Mouse (Mus musculus) G1E-ER4 (cell line): ENCODE data around the gene Clcn6. TPM values are rescaled to one million over a fixed set of nuclear protein-coding genes. Genes with fewer than 3 reads are reported as not detected.

Source experiments
- GATA1 ChIP-seq: IDR thresholded peaks from one replicate; pipeline ENCODE4 v1.8.0; 2012; ENCODE audit warnings: low read length, inconsistent platforms
- polyA plus RNA-seq: library from polyadenylated mRNA; stranded (reverse); fragments of >175 nt; gene quantifications from 2 replicates; pipeline ENCODE4 v1.2.3, GENCODE M21; 2012

The Clcn6 gene
- polyA plus RNA-seq, 1 experiment: 4.1 TPM

- TF ChIP-seq GATA1: no peak
Measured at GRCm38 (mm10) chr4:147977726-147978125, 60.9 kb downstream of the Clcn6 start.

- no peak for TF ChIP-seq GATA1
Measured at GRCm38 (mm10) chr4:147976237-147976636, 62.4 kb downstream of the Clcn6 start.

- TF ChIP-seq GATA1: no peak
Measured at GRCm38 (mm10) chr4:147969337-147969736, 69.3 kb downstream of the Clcn6 start.

GRCm38 (mm10) chr4:147968816-147969215 is 69.8 kb downstream of the Clcn6 start:
- no peak for TF ChIP-seq GATA1

- TF ChIP-seq GATA1: no peak
Measured at GRCm38 (mm10) chr4:147965712-147966111, 72.9 kb downstream of the Clcn6 start.

- no peak for TF ChIP-seq GATA1
Measured at GRCm38 (mm10) chr4:147963623-147964022, 75.0 kb downstream of the Clcn6 start.

GRCm38 (mm10) chr4:147962781-147963180 is 75.8 kb downstream of the Clcn6 start:
- TF ChIP-seq GATA1: no peak

- no peak for TF ChIP-seq GATA1
Measured at GRCm38 (mm10) chr4:147959881-147960831, 78.5 kb downstream of the Clcn6 start.

GRCm38 (mm10) chr4:147957141-147957540 is 81.5 kb downstream of the Clcn6 start:
- no peak for TF ChIP-seq GATA1

Other genes starting within 250 kb of the Clcn6 start
- gene Zfp984, start 229.0 kb downstream of the Clcn6 start, polyA plus RNA-seq: 1.6 and 1.7 TPM in 2 replicates
- 0.06 and 0.10 TPM in 2 replicates for gene Zfp933, start 190.5 kb downstream of the Clcn6 start, polyA plus RNA-seq
- gene Miip, start 170.0 kb downstream of the Clcn6 start, polyA plus RNA-seq: 0.04 and 0.08 TPM in 2 replicates
- not detected in 2 replicates for gene Fv1, start 169.8 kb downstream of the Clcn6 start, polyA plus RNA-seq
- 17.0 and 21.7 TPM in 2 replicates for gene Mfn2, start 134.1 kb downstream of the Clcn6 start, polyA plus RNA-seq
- gene Plod1, start 102.1 kb downstream of the Clcn6 start, polyA plus RNA-seq: 1.9 TPM in 2 replicates
- gene 2510039O18Rik, start 97.9 kb downstream of the Clcn6 start, polyA plus RNA-seq: 71.1 and 78.9 TPM in 2 replicates
- gene Nppb, start 53.0 kb downstream of the Clcn6 start, polyA plus RNA-seq: not detected in 2 replicates
- not detected in 2 replicates for gene Nppa, start 38.1 kb downstream of the Clcn6 start, polyA plus RNA-seq
- 9.9 and 11.2 TPM in 2 replicates for gene Mthfr, start 256 bp upstream of the Clcn6 start, polyA plus RNA-seq
- gene Agtrap, start 49.2 kb upstream of the Clcn6 start, polyA plus RNA-seq: 3.1 and 3.2 TPM in 2 replicates
- gene Mad2l2, start 91.6 kb upstream of the Clcn6 start, polyA plus RNA-seq: 28.7 and 35.5 TPM in 2 replicates
- not detected in 2 replicates for gene Draxin, start 91.9 kb upstream of the Clcn6 start, polyA plus RNA-seq
- gene Fbxo6, start 113.3 kb upstream of the Clcn6 start, polyA plus RNA-seq: 68.5 and 76.1 TPM in 2 replicates
- gene Fbxo44, start 121.7 kb upstream of the Clcn6 start, polyA plus RNA-seq: 4.6 and 4.8 TPM in 2 replicates
- gene Fbxo2, start 121.8 kb upstream of the Clcn6 start, polyA plus RNA-seq: 0.55 and 0.86 TPM in 2 replicates
- gene Disp3, start 249.1 kb upstream of the Clcn6 start, polyA plus RNA-seq: 0.01 and 0.06 TPM in 2 replicates